Mouse (Mus musculus) effector memory CD4-positive, alpha-beta T cell, adult 5 months (primary cell): ENCODE data around the gene Glrx2. TPM values are rescaled to one million over a fixed set of nuclear protein-coding genes. Genes with fewer than 3 reads are reported as not detected.

ENCODE experiments used
- polyA plus RNA-seq: library from polyadenylated mRNA; unstranded; fragments of 100-300 nt; shearing (Covaris generic); gene quantifications from one replicate; pipeline ENCODE4 v1.2.1, GENCODE M21; 2017

The Glrx2 gene
- 55.3 TPM for polyA plus RNA-seq

DNA sequence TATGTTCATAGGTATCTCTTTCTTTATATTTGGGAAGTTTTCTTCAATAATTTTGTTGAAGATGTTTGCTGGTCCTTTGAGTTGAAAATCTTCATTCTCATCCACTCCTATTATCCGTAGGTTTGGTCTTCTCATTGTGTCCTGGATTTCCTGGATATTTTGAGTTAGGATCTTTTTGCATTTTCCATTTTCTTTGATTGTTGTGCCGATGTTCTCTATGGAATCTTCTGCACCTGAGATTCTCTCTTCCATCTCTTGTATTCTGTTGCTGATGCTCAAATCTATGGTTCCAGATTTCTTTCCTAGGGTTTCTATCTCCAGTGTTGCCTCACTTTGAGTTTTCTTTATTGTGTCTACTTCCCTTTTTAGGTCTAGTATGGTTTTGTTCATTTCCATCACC is at the start of gene Glrx2:
Gene Glrx2 (plus strand): TSS at position 301 of the 400 bp plus-strand sequence.

DNA sequence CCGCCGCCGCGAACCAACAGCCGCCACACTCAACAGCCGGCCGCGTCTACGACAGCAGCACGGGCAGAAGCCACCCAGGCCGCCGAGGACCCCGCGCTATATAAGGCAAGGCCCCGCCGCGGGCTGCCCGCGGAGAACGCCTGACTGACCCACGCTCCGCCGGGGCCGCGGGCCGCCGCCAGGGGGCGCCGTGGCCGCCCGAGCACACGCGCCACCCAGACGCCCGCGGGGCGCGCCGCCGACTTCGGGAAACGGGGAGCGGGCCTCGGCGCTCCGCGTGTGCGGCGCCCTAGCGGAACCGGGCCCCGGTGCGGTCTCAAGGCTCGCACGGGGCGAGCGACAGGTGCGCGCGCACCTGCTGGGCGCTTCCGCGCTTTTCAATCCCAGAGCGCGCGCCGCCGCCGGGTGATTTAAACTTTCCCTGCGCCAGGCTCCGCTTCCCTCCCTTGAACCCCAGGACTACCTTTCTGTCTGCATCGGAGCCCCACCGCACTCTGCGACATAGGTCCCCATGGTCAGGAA is 13.3 kb upstream of the Glrx2 start, which contains the start of gene Cdc73:
Gene Cdc73 (minus strand): TSS at position 153 of the 522 bp plus-strand sequence.

DNA sequence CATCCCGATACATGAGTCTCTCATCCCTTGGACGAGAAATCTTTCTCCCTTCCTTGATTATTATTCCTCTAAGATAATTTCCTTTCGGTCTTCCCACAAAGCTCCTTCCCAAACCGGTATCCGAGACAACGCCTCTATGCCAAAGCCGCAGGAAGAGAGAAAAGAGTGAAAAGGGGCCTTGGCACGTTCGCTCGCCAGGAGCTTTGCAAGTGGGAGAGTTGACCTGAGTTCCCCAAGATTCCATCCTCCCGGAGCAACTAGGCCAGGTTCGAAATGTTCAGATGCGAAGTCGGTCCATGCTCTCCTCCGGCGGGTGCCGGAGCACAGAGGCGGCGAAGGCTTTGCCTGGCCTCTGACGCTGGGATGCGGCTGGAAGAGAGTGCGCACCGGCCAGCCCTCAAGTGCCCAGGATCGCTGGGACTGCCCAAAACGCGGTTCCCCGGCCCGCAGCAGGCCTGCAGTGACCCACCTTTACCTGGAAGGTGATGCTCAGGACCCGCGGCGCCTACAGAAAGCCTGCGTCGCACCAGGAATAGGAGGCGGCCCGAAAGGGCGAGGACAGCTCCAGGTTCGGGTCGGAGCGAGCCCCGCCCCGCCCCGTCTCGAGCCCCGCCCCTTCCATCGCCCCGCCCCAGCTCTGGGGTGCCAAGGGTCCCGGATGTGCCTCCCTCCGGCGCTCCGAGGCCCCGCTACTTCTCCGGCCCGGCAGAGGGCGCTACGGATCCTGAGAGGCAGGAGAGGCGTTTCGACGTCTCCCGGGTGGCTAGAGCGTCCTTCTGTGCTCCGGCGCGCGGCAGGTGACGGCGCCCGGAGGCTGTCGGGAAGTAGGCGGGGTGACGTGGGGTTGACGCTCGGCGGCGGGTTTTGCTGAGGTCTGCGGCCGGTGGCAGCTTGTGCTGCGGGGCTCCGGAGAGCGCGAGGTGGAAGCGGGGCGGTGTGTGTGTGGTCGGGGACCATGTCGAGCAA is 60.6 kb downstream of the Glrx2 start, which contains the start of the genes Trove2 and Uchl5:
Gene Trove2 (minus strand): TSS at position 623 of the 966 bp plus-strand sequence.
Gene Uchl5 (plus strand): TSS at position 827 of the 966 bp plus-strand sequence.

Other genes starting within 250 kb of the Glrx2 start
- gene B3galt2, start 75.7 kb upstream of the Glrx2 start, polyA plus RNA-seq: 0.32 TPM
- gene Cdc73, start 13.4 kb upstream of the Glrx2 start, polyA plus RNA-seq: 88.1 TPM
- 4.5 TPM for gene Trove2, start 60.7 kb downstream of the Glrx2 start, polyA plus RNA-seq
- 48.9 TPM for gene Uchl5, start 60.9 kb downstream of the Glrx2 start, polyA plus RNA-seq